Mouse (Mus musculus): ENCODE data around the gene Ccdc187. TPM values are rescaled to one million over a fixed set of nuclear protein-coding genes. Genes with fewer than 3 reads are reported as not detected.
A peak's percentile ranks its signal among the peaks of the same experiment; 100 is the strongest.

Ccdc187 gene
- polyA plus RNA-seq, 1 experiment from 2014 or later, result 0.02 TPM

GRCm38 (mm10) chr2:26324917-26325316 is 30.6 kb upstream of the Ccdc187 start:
- no peak overlapping the region for H3K4me3 ChIP-seq
- WGBS, result 89% methylated on average over 2 of the region's 2 CpGs
- no peaks in the 10 kb centered on the region for H3K27me3 ChIP-seq (ENCODE audit: low read depth, poor library complexity, severe bottlenecking)
- H3K4me1 ChIP-seq, result peaks cover 8% of the 10 kb centered on the region
- H3K36me3 ChIP-seq, result peaks cover 92% of the 10 kb centered on the region
- no peak overlapping the region for H3K27ac ChIP-seq (replicated peaks)
- no peaks in the 10 kb centered on the region for H3K9me3 ChIP-seq (replicated peaks)
- DNase-seq (ENCODE audit: low spot score), result no peak

GRCm38 (mm10) chr2:26323589-26324325 is 29.4 kb upstream of the Ccdc187 start:
- Histone ChIP-seq H3K4me1 (peaks cover 19% of the 10 kb centered on the region), H3K27me3 (ENCODE audit: low read depth, poor library complexity, severe bottlenecking) (no peaks in the 10 kb centered on the region), H3K9me3 (replicated peaks) (no peaks in the 10 kb centered on the region), H3K36me3 (peaks cover 94% of the 10 kb centered on the region), H3K27ac (replicated peaks) (no peak overlapping the region), H3K4me3 (no peak overlapping the region)
- no peak for DNase-seq (ENCODE audit: low spot score)
- 93% methylated on average over 13 of the region's 13 CpGs for WGBS

GRCm38 (mm10) chr2:26320245-26321185 is 26.2 kb upstream of the Ccdc187 start:
- Histone ChIP-seq H3K36me3 (peaks cover 75% of the 10 kb centered on the region), H3K4me3 (no peak overlapping the region), H3K27ac (replicated peaks) (peak overlapping the region; percentile 23; the same call in 1 of the 2 replicates), H3K4me1 (peaks cover 50% of the 10 kb centered on the region), H3K9me3 (replicated peaks) (no peaks in the 10 kb centered on the region), H3K27me3 (ENCODE audit: low read depth, poor library complexity, severe bottlenecking) (no peaks in the 10 kb centered on the region)
- WGBS, result 94% methylated on average over 14 of the region's 14 CpGs
- no peak for DNase-seq (ENCODE audit: low spot score)

GRCm38 (mm10) chr2:26319519-26320244 is 25.3 kb upstream of the Ccdc187 start:
- Histone ChIP-seq H3K4me1 (peaks cover 59% of the 10 kb centered on the region), H3K4me3 (no peak overlapping the region), H3K9me3 (replicated peaks) (no peaks in the 10 kb centered on the region), H3K27me3 (ENCODE audit: low read depth, poor library complexity, severe bottlenecking) (no peaks in the 10 kb centered on the region), H3K27ac (replicated peaks) (no peak overlapping the region), H3K36me3 (peaks cover 67% of the 10 kb centered on the region)
- 87% methylated on average over 13 of the region's 13 CpGs for WGBS
- no peak for DNase-seq (ENCODE audit: low spot score)

GRCm38 (mm10) chr2:26319109-26319508 is 24.8 kb upstream of the Ccdc187 start:
- Histone ChIP-seq H3K4me1 (peaks cover 64% of the 10 kb centered on the region), H3K36me3 (peaks cover 61% of the 10 kb centered on the region), H3K9me3 (replicated peaks) (no peaks in the 10 kb centered on the region), H3K27me3 (ENCODE audit: low read depth, poor library complexity, severe bottlenecking) (no peaks in the 10 kb centered on the region), H3K27ac (replicated peaks) (0 out of 2 replicates have a peak overlapping the region, but pooled peaks have one; percentile 9), H3K4me3 (0 out of 2 replicates have a peak overlapping the region, but pooled peaks have one; percentile 14)
- no peak for DNase-seq (ENCODE audit: low spot score)
- WGBS, result 93% methylated on average over 9 of the region's 9 CpGs

GRCm38 (mm10) chr2:26317991-26318672 is 23.8 kb upstream of the Ccdc187 start:
- H3K27me3 ChIP-seq (ENCODE audit: low read depth, poor library complexity, severe bottlenecking), result no peaks in the 10 kb centered on the region
- WGBS, result 88% methylated on average over 3 of the region's 3 CpGs
- H3K27ac ChIP-seq (replicated peaks), result peak overlapping the region; percentile 42; the same call in 1 of the 2 replicates
- DNase-seq (ENCODE audit: low spot score), result no peak
- no peaks in the 10 kb centered on the region for H3K9me3 ChIP-seq (replicated peaks)
- H3K4me3 ChIP-seq, result peak overlapping the region; percentile 93; the same call in 1 of the 2 replicates
- peaks cover 66% of the 10 kb centered on the region for H3K4me1 ChIP-seq
- H3K36me3 ChIP-seq, result peaks cover 51% of the 10 kb centered on the region

- 78% methylated on average over 3 of the region's 3 CpGs for WGBS
- peaks cover 71% of the 10 kb centered on the region for H3K4me1 ChIP-seq
- peak overlapping the region; percentile 98; the same call in 1 of the 2 replicates for H3K27ac ChIP-seq (replicated peaks)
Measured at GRCm38 (mm10) chr2:26317371-26317770, 23.0 kb upstream of the Ccdc187 start.

GRCm38 (mm10) chr2:26316576-26317246 is 22.4 kb upstream of the Ccdc187 start:
- 78% methylated on average over 9 of the region's 9 CpGs for WGBS
- peak overlapping the region; percentile 98 for H3K27ac ChIP-seq (replicated peaks)
- no peak for DNase-seq (ENCODE audit: low spot score)
- H3K4me3 ChIP-seq, result peak overlapping the region; percentile 93
- peaks cover 37% of the 10 kb centered on the region for H3K36me3 ChIP-seq
- no peaks in the 10 kb centered on the region for H3K27me3 ChIP-seq (ENCODE audit: low read depth, poor library complexity, severe bottlenecking)
- no peaks in the 10 kb centered on the region for H3K9me3 ChIP-seq (replicated peaks)
- H3K4me1 ChIP-seq, result peaks cover 72% of the 10 kb centered on the region

More at GRCm38 (mm10) chr2:26317371-26317770, 23.0 kb upstream of the Ccdc187 start:
- no peaks in the 10 kb centered on the region for H3K27me3 ChIP-seq (ENCODE audit: low read depth, poor library complexity, severe bottlenecking)
- no peak for DNase-seq (ENCODE audit: low spot score)
- H3K36me3 ChIP-seq, result peaks cover 44% of the 10 kb centered on the region
- peak overlapping the region; percentile 93 for H3K4me3 ChIP-seq
- no peaks in the 10 kb centered on the region for H3K9me3 ChIP-seq (replicated peaks)

- Histone ChIP-seq H3K27ac (replicated peaks) (peak overlapping the region; percentile 98), H3K36me3 (peaks cover 31% of the 10 kb centered on the region), H3K27me3 (ENCODE audit: low read depth, poor library complexity, severe bottlenecking) (no peaks in the 10 kb centered on the region), H3K9me3 (replicated peaks) (no peaks in the 10 kb centered on the region), H3K4me1 (peaks cover 73% of the 10 kb centered on the region), H3K4me3 (peak overlapping the region; percentile 93)
- 2% methylated on average over 11 of the region's 11 CpGs for WGBS
- DNase-seq (ENCODE audit: low spot score), result no peak
Measured at GRCm38 (mm10) chr2:26315925-26316311, 21.6 kb upstream of the Ccdc187 start.

- Histone ChIP-seq H3K27me3 (ENCODE audit: low read depth, poor library complexity, severe bottlenecking) (no peaks in the 10 kb centered on the region), H3K9me3 (replicated peaks) (no peaks in the 10 kb centered on the region), H3K4me1 (peaks cover 67% of the 10 kb centered on the region), H3K36me3 (peaks cover 25% of the 10 kb centered on the region), H3K4me3 (peak within 1 kb of the TSS; percentile 93), H3K27ac (replicated peaks) (peak within 1 kb of the TSS; percentile 98)
- DNase-seq (ENCODE audit: low spot score), result peak; percentile 92
- WGBS, result under 1% methylated on average over 66 of the region's 66 CpGs
Measured at GRCm38 (mm10) chr2:26315072-26315924, 20.9 kb upstream of the Ccdc187 start, which contains the start of gene Gpsm1. Gene Gpsm1 (plus strand): TSS chr2:26315515.
